Mouse (Mus musculus) left cerebral cortex, adult 11 months (tissue): ENCODE results near the gene Lrig1.

Experiments
- DNase-seq: peaks from one replicate; pipeline ENCODE4 v3.0.0; 2022; ENCODE audit warnings: low spot score

The Lrig1 gene

GRCm38 (mm10) chr6:94698509-94699172 lies 1.3 kb downstream of the Lrig1 start:
- no peak for DNase-seq

DNA sequence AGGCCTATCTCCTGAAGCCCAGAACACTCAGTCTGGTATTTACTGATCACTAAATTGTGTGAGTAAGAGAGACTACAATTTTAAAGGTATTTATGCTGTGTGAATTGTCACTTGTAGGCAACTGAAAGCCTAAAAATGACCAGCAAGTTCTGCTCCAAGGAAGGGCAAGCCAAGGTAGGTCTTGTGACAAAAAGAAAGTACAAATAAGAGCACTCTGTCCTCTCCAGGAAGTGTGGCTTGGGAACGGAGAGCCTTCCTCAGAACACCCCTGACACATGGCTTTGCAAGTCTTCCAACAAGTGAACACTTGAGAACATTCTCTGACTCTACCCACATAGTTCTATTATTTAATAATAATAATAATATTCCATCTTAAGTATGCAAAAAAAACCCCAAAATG lies 2.5 kb downstream of the Lrig1 start:
- DNase-seq, result no peak

- no peak for DNase-seq
Measured at GRCm38 (mm10) chr6:94696182-94697080, 3.5 kb downstream of the Lrig1 start.

DNA sequence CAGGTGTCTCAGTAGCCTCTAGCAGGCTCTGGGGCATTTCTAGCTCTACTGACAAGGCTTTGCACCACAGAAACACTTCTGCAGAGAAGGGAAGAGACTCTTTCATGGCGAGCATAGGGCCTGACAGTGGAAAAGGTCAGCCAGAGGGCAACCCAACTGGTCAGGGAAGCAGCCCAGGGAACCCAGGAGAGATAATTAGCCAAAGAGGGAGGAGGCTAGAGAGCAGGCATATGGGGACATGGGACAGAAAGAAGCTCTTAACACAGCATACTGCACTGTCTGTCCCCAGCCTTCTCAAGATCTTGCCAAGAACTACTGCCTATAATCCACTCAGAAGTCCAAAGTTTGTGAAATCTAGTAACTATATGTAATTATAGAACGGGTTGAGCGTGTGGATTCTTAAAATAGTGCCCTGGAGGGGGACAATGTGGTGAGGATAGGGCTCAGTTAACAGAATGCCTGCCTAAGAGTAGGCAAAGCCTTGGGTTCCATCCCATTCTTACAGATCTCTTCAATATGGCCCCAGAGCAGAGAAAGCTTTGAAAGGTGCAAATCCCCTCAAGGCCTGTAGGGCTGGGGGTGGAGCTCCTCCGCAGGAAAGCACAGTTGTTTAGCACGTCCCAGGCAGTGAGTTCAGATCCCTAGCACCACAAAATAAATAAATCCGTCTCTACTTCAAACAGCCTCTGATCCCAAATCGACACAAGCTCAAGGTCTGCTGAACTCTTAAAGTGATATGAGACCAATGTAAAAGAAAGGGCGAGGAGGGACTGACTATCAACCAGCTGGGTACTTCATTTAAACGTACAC lies 4.6 kb downstream of the Lrig1 start:
- DNase-seq, result no peak

- DNase-seq, result no peak
Measured at GRCm38 (mm10) chr6:94694481-94694880, 5.5 kb downstream of the Lrig1 start.

DNA sequence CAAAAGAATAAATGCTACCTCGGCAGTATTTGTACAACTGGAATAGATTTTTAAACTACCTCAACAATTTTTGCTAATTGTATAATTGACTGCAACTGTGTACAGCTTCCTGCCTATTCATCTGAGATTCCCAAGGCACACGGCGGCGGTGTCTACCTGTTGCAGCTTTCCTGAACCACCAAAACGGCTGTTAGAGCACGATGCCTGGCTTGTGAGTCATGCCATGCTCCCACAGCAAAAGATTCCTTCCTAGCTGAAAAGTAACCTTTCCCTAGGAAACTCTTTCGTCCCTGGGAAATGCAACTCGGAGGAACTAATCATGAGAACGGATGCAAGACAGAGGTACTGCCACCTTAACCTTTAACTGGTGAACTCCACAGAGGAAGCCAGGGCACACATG lies 6.9 kb downstream of the Lrig1 start:
- DNase-seq, result no peak

DNA sequence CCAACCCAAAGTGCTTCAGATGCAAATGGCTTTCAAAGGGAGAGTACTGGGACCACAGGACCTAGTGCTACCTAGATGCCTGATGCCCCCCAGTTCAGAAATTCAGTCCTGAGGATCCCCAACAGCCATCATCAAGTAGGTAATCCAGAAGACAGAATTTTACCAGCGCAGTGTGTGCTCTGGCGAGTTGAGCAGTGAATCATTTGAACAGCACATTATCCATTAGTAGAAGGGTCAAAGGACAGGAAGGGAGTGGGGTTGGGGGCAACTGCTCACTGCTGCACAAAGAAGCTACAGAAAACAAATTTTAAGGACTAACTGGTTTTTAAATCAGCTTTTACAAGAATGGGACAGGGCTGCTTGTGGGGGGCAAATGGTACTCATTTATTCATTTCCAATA lies 8.0 kb downstream of the Lrig1 start:
- DNase-seq, result no peak

DNA sequence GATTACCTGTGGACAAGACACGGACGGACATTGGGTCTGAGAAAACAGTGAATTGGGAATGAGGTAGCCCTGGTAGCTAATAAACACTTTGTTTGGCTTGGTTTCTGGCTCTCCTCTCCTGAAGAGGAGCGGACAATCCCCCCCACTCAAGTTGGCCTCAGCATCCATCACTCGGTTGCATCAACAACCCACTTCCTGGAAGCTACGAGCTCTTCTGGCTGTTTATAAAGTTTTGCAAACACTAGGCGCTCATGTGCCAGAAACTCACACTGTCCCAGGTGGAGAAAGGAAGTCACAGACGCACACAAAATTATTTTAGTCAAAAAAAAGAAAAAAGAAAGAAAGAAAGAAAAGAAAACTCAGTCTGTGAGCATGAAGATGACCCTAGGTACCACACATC lies 9.7 kb downstream of the Lrig1 start:
- DNase-seq, result no peak

- no peak for DNase-seq
Measured at GRCm38 (mm10) chr6:94688722-94689121, 11.2 kb downstream of the Lrig1 start.

DNA sequence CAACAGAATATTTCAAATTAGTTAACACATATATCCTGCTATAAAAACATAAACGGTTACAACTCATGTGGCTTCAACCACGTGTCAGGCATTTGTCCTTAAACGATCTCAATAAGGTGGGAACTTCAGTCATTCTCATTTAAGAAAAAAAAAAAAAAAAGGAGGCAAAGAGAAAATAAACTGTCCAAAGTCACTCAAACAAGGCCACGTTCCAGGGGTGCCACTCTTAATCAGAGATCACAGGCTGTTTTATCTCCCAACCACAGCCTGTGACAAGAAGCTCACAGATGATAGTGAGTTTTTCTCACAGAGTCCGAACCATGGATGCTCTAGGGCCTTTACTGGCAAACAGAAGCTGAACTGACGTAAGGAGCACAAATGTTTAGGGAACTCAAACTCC lies 13.9 kb downstream of the Lrig1 start:
- DNase-seq, result no peak

DNA sequence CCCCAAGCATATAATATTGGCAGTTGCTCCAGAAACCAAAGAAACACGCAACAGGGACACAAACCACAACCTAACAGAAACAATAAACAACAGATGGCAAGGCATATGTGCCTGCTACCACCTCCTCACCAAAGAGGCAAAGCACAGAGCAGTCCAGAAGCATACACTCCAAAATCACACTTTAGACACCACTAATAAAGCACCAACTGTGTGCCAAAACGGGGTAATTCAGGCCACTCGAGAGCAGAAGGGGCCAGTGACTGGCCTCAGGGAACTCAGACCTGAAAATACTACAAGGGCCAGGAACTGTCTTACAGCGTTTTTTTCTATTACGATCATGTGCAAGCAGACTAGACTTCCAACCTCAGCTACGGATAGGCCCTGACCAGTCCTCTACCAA lies 14.3 kb downstream of the Lrig1 start:
- DNase-seq, result no peak

DNA sequence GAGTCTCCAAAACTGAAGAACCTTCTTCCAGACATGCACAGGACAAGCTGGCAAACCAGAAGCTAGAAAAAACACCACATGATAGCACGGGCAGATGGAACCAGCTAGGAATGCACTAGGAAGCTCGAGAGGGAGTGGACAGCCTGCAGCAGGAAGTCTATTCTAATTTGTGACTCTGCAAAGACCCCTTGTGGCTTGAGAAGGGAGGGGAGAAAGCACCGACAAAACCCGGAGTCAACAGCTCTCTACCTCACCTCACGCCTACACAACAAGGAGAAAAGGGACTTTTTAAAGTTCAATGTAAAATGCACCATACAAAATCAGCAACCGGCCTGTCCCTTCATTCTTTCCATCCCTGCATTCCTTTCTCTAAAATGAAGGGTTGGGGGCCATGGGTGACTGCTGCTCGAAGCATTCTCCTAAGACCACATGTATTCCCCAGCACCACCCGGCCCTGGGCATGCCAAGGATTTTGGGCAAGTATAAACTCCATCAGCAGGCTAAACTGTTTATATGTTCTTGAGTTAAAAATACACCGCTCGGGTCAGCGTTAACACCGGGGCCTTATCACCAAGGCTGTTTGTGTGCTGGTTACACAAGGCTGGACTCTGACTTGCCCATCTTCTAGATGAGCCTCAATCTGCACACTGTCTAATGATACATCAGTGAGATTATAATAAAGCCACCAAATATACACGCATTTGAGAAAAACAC lies 15.0 kb downstream of the Lrig1 start:
- no peak for DNase-seq

DNA sequence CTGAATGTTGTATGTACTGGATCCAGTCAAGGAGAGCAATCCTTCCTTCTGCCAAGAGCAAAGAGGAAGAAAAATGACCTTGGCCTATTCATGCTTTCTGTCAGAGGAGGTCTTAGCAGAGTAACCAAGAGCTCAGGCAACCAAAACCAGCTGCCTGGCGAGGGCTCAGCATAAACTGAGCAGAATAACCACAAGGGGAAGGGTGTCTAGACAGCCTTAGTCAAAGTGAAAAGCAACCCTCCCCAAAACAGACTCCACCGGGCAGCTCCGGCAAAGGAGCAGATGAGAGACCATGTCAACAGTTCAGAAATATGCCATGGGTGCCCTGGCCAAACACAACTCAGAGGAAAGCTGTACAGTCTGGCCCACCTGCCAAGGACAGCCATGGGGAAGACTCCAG lies 16.3 kb downstream of the Lrig1 start:
- DNase-seq, result no peak

DNA sequence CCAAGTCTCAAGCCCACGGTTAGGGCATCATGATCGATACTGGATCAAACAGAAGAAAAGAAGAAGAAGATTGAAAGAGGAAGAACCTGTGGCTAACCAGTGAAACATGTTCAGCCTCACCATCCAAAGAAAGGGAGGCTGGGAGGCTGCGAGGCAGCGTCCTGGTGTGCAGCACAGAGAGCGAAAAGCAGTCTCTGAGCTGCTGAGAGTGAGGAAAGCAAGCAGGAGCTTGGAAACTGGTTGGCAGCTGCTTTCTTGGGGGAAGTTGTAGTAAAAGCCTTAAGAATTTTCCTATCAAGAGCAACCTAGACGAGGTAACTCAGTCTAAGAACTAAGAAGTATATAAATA lies 17.7 kb downstream of the Lrig1 start:
- DNase-seq, result no peak

DNA sequence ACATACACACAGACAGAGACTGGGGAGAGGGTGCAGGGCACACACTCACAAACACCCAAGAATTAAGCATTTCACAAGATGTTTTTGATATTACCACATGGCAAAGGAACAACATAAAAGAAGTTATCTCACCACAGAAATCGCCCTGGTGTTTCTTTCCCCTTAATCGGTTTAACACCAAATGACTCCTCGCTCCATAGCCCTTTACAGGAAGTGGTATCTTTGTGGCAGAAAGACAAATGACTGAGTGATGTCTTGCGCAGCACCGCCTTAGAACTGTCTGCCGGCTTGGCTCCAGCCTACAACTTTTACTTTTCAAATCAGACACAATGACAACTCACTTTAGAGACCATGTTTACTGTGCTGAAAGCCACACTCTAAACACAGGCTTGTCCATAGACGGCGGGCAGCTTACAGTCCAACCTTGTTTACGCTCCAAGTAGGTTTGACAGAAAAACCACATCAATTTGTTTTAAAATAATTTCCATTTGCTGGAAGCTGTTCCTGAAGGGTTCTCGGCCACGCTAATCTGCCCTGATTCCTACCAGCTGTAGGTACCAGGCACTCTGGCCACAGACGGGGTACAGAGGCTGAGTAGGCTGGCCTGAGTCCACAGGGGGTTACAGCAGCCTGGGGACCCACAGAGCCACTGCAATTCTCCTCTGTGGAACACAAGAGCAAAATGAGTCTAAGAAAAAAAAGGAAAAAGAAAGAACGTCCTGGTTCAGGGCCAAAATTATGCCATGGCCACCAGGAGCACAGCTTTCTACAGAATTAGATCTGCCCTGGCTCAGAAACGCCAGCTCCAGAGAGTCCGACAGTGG lies 18.3 kb downstream of the Lrig1 start:
- no peak for DNase-seq

GRCm38 (mm10) chr6:94680760-94681445 lies 19.1 kb downstream of the Lrig1 start:
- no peak for DNase-seq

GRCm38 (mm10) chr6:94679249-94679648 lies 20.7 kb downstream of the Lrig1 start:
- no peak for DNase-seq

DNA sequence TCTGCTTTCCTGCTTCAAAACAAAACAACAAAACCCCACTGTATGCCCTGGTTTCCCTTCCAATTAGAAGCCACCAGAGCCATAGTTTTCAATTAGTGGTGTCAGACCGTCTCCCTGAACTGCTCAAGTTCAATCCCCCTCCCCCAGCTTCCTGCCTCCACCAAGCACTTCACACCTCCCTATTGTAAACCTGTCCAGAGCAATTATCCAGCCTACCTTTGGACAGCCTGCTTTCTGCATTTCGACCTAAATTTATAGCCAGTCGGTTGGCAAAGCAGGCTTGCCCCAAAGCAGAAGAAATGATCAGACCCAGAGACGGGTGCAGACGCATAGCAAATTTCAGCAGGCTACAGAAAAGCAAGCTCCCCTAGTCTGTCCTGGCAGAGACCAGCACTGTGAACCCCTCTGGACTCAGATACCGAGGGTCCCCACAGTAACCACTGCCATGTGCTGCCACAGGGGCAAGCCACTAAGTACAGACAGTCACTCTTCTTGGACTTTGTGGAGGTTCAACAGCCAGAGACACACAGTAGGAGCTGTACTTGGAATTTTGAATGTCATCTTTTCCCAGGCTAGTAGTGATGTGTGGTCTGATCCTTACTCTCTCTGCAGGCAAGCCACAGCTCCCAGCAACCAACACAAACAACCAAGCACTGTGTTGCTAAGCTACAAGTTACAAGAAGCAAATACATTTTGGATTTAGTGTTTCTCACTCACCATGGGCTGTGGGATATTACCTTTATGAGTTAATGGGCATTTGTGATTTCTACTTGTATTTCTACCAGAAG lies 21.4 kb downstream of the Lrig1 start:
- DNase-seq, result no peak

- DNase-seq, result no peak
Measured at GRCm38 (mm10) chr6:94677448-94677847, 22.5 kb downstream of the Lrig1 start.

- DNase-seq, result no peak
Measured at GRCm38 (mm10) chr6:94676840-94677239, 23.1 kb downstream of the Lrig1 start.
